Mouse (Mus musculus) stomach, postnatal 0 days (tissue): ENCODE results near the gene Rcor1. TPM values are rescaled to one million over a fixed set of nuclear protein-coding genes. Genes with fewer than 3 reads are reported as not detected.
"Not testable (repeated sequence)": the region's sequence is repeated elsewhere in the genome, so short reads cannot be mapped to it uniquely, and the experiment has no call there.

Experiments used
- ATAC-seq: fragments of 200-750 bp; cut with Nextera tagmentation; 2 replicates; pipeline ENCODE4 v1.8.0; 2017; ENCODE audit not compliant: low FRiP score, low TSS enrichment
- DNase-seq: peaks from one replicate; pipeline ENCODE4 v3.0.0-alpha.2; 2016; ENCODE audit warnings: low spot score
- H3K27ac ChIP-seq: fragments of 300-500 bp; sonication (generic); replicated peaks from 2 replicates; pipeline ENCODE4 v1.5.1; 2014; ENCODE audit warnings: mild to moderate bottlenecking, control low read depth
- H3K27me3 ChIP-seq: fragments of 300-500 bp; sonication (generic); 2 replicates; pipeline ENCODE4 v1.6.1; 2014; ENCODE audit warnings: low read length; ENCODE audit not compliant: control insufficient read depth, insufficient read depth
- H3K36me3 ChIP-seq: fragments of 300-500 bp; sonication (generic); 2 replicates; pipeline ENCODE4 v1.6.1; 2014; ENCODE audit warnings: low read length, mixed read lengths; ENCODE audit not compliant: control insufficient read depth, insufficient read depth
- H3K4me1 ChIP-seq: fragments of 300-500 bp; sonication (generic); replicated peaks from 2 replicates; pipeline ENCODE4 v1.6.1; 2014; ENCODE audit warnings: antibody characterized with exemption; ENCODE audit not compliant: control insufficient read depth, insufficient read depth
- H3K4me2 ChIP-seq: fragments of 300-500 bp; sonication (generic); replicated peaks from 2 replicates; pipeline ENCODE4 v1.6.1; 2014; ENCODE audit warnings: low read depth, mild to moderate bottlenecking, control low read depth, moderate library complexity
- H3K4me3 ChIP-seq: fragments of 300-500 bp; sonication (generic); 2 replicates; pipeline ENCODE4 v1.5.1; 2014; ENCODE audit warnings: low read depth, low read length, control low read depth
- H3K9ac ChIP-seq: fragments of 300-500 bp; sonication (generic); 2 replicates; pipeline ENCODE4 v1.6.1; 2014; ENCODE audit warnings: mild to moderate bottlenecking, low read length, control low read depth, mixed read lengths
- H3K9me3 ChIP-seq: fragments of 300-500 bp; sonication (generic); 2 replicates; pipeline ENCODE4 v1.6.1; 2016; ENCODE audit warnings: low read length; ENCODE audit not compliant: control insufficient read depth
- CTCF ChIP-seq: IDR thresholded peaks from 2 replicates; pipeline ENCODE4 v1.5.1; 2016; ENCODE audit warnings: antibody characterized with exemption, low read depth, mild to moderate bottlenecking, moderate library complexity
- EP300 ChIP-seq: optimal IDR thresholded peaks from 2 replicates; pipeline ENCODE3; 2016; ENCODE audit warnings: antibody characterized with exemption
- WGBS: fragments of 180-500 bp; shearing (Covaris S2); extraction: QIAGEN DNeasy Blood & Tissue Kit; methylation state at CpG from one replicate; pipeline ENCODE4 v1.1.7; 2014; 5-methylcytosine and 5-hydroxymethylcytosine counted together
- polyA plus RNA-seq: library from polyadenylated mRNA; unstranded; fragments of >200 nt; fragmentation: Nextera tagmentation; extraction: Ambion mirVana; gene quantifications from 2 replicates; pipeline ENCODE4 v1.2.1, GENCODE M21; 2015

The Rcor1 gene
- polyA plus RNA-seq, 1 experiment from 2014 or later: 7.9 TPM

DNA sequence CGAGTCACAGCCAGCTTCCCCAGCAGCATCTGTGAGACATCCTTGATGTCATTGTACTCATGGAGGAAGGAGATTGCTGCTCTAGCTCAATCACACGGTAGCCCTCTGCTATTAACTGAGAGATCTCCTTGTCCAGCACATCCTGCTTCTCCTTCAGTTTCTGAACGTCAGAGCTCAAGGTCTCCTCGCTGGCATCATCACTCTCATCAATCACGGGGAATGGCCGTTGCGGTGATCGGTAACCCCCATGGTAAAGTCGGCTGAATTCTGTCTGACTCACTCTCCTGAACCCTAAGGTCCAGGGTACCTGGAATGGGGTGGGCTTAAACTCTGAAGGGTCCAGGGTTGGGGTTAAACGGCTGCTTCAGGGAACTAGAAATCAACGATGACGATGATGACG, 28.7 kb downstream of the Rcor1 start:
- H3K9ac ChIP-seq: no peak overlapping the region
- H3K4me1 ChIP-seq: no peaks in the 10 kb centered on the region
- H3K9me3 ChIP-seq: no peaks in the 10 kb centered on the region
- no peaks in the 10 kb centered on the region for H3K27me3 ChIP-seq
- 83% methylated on average over 13 of the region's 13 CpGs for WGBS
- ATAC-seq (no peak), DNase-seq (no peak)
- H3K36me3 ChIP-seq: no peaks in the 10 kb centered on the region; the same call in 1 of the 2 replicates
- H3K4me3 ChIP-seq: no peak overlapping the region
- no peak overlapping the region for H3K4me2 ChIP-seq
- TF ChIP-seq EP300 (no peak), CTCF (no peak)
- H3K27ac ChIP-seq: no peak overlapping the region

DNA sequence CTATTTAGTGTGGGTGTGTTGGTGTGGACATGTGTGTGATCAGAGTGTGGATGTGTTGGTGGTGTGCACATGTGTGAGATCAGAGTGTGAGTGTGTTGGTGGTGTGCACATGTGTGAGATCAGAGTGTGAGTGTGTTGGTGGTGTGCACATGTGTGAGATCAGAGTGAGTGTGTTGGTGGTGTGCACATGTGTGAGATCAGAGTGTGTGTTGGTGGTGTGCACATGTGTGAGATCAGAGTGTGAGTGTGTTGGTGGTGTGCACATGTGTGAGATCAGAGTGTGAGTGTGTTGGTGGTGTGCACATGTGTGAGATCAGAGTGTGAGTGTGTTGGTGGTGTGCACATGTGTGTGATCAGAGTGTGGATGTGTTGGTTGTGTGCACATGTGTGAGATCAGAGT, 30.1 kb downstream of the Rcor1 start:
- not testable (repeated sequence) for H3K9ac ChIP-seq, H3K4me3 ChIP-seq, ATAC-seq, H3K4me1 ChIP-seq, H3K9me3 ChIP-seq, H3K36me3 ChIP-seq, H3K27me3 ChIP-seq, H3K4me2 ChIP-seq, H3K27ac ChIP-seq, DNase-seq

DNA sequence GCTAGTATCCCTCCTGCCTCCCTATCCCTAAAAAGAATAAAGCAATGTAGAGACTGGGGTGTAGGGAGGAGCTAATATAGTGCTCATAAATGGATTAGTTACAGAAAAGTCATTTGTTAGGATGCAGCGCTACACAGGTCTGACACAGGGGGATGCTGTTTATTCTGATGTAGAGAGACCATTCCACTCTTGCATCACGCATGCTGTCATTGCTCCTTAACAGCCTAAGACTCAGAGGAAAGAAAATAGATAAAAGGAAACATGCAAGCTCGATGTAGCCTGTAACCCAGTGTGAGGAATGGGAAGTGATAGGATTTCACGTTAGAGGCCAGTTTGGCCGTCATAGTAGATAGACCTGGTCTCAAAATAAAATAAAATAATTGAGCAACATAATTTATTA, 31.9 kb downstream of the Rcor1 start:
- Histone ChIP-seq H3K27ac (no peak overlapping the region), H3K4me3 (no peak overlapping the region), H3K4me1 (no peaks in the 10 kb centered on the region), H3K9ac (no peak overlapping the region), H3K4me2 (no peak overlapping the region), H3K36me3 (no peaks in the 10 kb centered on the region; the same call in 1 of the 2 replicates), H3K27me3 (no peaks in the 10 kb centered on the region), H3K9me3 (no peaks in the 10 kb centered on the region)
- 72% methylated on average over 5 of the region's 5 CpGs for WGBS
- ATAC-seq: no peak
- TF ChIP-seq EP300 (no peak), CTCF (no peak)
- no peak for DNase-seq

DNA sequence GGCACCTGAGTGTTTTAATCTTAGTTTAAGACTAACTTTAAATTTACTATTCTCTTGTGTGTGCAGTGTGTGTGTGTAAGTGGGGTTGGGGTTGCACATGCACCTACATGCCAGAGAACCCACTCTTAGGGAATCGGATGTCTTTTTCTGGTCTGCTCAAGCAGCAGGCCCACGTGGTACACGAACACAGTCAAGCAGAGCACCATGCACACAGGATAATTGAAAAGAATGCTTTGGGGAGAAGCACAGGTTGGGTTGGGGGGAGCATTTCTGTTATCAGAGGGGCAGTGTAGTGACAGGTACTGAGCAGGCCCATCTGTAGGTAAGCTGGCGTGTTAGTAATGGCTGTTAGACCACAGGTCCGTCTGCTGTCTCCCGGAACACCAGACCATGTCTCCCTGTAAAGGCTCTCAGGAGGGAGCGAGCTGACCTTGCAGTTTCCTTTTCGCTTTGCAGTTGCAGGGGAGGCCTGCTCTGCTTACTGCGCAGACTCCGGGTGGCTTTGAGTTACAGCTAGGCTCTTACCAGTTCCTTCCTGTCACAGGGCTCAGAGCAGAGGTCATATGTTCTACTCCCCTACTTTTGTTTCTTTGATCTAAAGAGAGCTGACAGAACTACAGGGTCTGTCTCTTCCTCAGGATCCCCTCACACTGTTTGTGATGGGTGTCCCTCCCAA, 32.5 kb downstream of the Rcor1 start:
- TF ChIP-seq EP300: no peak
- TF ChIP-seq CTCF: no peak
- Histone ChIP-seq H3K4me1 (no peaks in the 10 kb centered on the region), H3K36me3 (no peaks in the 10 kb centered on the region; the same call in 1 of the 2 replicates), H3K9me3 (no peaks in the 10 kb centered on the region), H3K27me3 (no peaks in the 10 kb centered on the region), H3K9ac (no peak overlapping the region), H3K4me3 (no peak overlapping the region), H3K4me2 (no peak overlapping the region), H3K27ac (no peak overlapping the region; the same call in 1 of the 2 replicates)
- ATAC-seq (no peak), DNase-seq (no peak)
- WGBS: 80% methylated on average over 10 of the region's 10 CpGs

DNA sequence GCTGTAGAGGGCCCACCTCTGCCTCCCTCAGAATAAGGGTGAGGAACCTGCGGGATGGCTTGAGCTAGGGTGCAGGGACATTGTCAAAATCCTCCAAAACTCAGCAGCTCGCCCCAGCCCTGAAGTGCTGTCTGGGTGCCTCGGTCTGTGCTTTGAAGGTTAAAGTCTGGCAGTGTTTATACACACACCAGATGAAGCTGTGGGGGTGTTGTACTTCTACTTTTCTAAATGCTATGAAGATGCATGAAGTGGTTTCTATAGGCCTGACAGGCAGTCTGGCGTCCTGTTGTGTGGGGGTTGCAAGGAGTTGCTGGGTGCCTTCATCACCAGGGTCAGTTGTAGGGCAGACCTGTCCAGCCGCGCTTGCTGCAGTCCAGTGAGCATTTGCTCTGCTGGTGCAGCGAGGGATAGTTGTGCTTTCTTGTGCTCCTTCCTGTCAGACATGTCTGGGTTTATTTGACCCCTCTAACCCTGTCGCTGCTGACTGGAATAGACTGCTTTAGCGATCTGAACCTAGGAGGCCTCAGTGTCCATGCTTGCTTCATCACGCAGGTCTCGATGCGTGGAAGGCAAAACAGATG, 37.3 kb downstream of the Rcor1 start:
- Histone ChIP-seq H3K9me3 (no peaks in the 10 kb centered on the region), H3K27ac (no peak overlapping the region), H3K9ac (no peak overlapping the region), H3K36me3 (no peaks in the 10 kb centered on the region; the same call in 1 of the 2 replicates), H3K4me1 (no peaks in the 10 kb centered on the region), H3K4me2 (no peak overlapping the region), H3K4me3 (no peak overlapping the region), H3K27me3 (no peaks in the 10 kb centered on the region)
- no peak for TF ChIP-seq CTCF
- TF ChIP-seq EP300: no peak
- DNase-seq (no peak), ATAC-seq (no peak)
- WGBS: 51% methylated on average over 12 of the region's 12 CpGs

DNA sequence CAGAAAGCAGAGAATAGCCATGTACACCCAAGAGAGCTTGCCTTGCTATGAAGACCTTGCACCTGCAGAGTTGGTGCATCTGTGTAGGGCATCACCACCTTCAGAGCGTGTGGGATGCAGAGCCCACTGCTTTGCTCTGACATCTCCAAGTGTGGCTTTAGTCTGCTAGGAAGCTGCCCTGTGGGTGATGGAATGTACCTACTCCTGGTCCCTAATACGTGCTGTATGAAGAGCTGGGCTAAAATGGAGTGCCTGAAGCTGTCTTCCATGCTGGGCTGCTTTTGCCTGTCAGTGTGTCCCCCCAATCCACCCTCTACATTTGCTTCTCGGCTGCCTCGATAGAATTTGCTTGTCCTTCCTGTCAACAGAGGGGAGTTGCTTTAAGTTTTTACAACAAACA, 46.4 kb downstream of the Rcor1 start:
- WGBS: 73% methylated on average over 4 of the region's 4 CpGs
- TF ChIP-seq CTCF: no peak
- no peak for TF ChIP-seq EP300
- DNase-seq: no peak

More for the DNA sequence above, 46.4 kb downstream of the Rcor1 start:
- no peak overlapping the region for H3K9ac ChIP-seq
- H3K4me3 ChIP-seq: no peak overlapping the region
- ATAC-seq: no peak
- H3K36me3 ChIP-seq: no peaks in the 10 kb centered on the region
- no peaks in the 10 kb centered on the region for H3K27me3 ChIP-seq
- no peaks in the 10 kb centered on the region for H3K9me3 ChIP-seq
- no peaks in the 10 kb centered on the region for H3K4me1 ChIP-seq
- no peak overlapping the region for H3K27ac ChIP-seq
- H3K4me2 ChIP-seq: no peak overlapping the region
